In genomic region chr19:29201674-29202073, GRCm38 (mm10) we compare ENCODE assay signal across 25 mouse cellular contexts. TPM values are rescaled to one million over a fixed set of nuclear protein-coding genes. Genes with fewer than 3 reads are reported as not detected.
DNase-seq lines count a peak whose midpoint lies in the region; ATAC-seq and TF ChIP-seq lines count a peak whose summit lies in the region.
"Had no signal": no experiment of that assay in that cellular context is flagged by ENCODE, and none has a peak within 500 bp of the region (broad histone marks: within the 10 kb centered on the region; RNA-seq: fewer than 3 reads in every experiment).

No protein-coding gene starts in this region.

- no peak overlapping the region for H3K4me2 ChIP-seq in hindbrain, embryonic 16.5 days (ENCODE audit: low read length)
- H3K4me2 ChIP-seq: forebrain, embryonic 15.5 days; heart, embryonic 15.5 days; hindbrain, embryonic 13.5 days; neural tube, embryonic 15.5 days had no signal

- peak; percentile 44; the same call in 1 of the 2 replicates for ATAC-seq in neutrophil, adult 5-6 weeks (ENCODE audit: extremely low read depth, insufficient number of reproducible peaks, low FRiP score, poor library complexity, severe bottlenecking)
- no peak for ATAC-seq in erythroblast, adult 5-6 weeks (replicated peaks; ENCODE audit: low FRiP score, poor library complexity, severe bottlenecking)
- no peak for ATAC-seq in hindbrain, embryonic 16.5 days
- ATAC-seq: forebrain, embryonic 15.5 days; inflammation-experienced regulatory T-cells, adult 6 months; midbrain, embryonic 16.5 days had no signal

- no peak overlapping the region for H3K4me3 ChIP-seq in kidney, adult 2 months (ENCODE audit: insufficient read depth, low read depth, low read length)
- no peak overlapping the region for H3K4me3 ChIP-seq in hindbrain, embryonic 16.5 days (ENCODE audit: low read length)
- H3K4me3 ChIP-seq: forebrain, embryonic 15.5 days; heart, adult 2 months; heart, embryonic 15.5 days; hindbrain, embryonic 13.5 days; layer of hippocampus, adult 2 months; midbrain, embryonic 10.5 days; neural tube, embryonic 15.5 days had no signal

- peaks cover 16% of the 10 kb centered on the region for H3K4me1 ChIP-seq in kidney, adult 2 months (ENCODE audit: control insufficient read depth, insufficient read depth, low read length)
- no peaks in the 10 kb centered on the region for H3K4me1 ChIP-seq in hindbrain, embryonic 16.5 days (ENCODE audit: control insufficient read depth, insufficient read depth, low read depth, low read length)
- H3K4me1 ChIP-seq: forebrain, embryonic 15.5 days; hindbrain, embryonic 13.5 days; midbrain, embryonic 10.5 days; neural tube, embryonic 15.5 days had no signal

- H3K9ac ChIP-seq in hindbrain, embryonic 16.5 days (ENCODE audit: low read depth, low read length), result no peak overlapping the region
- H3K9ac ChIP-seq: forebrain, embryonic 15.5 days; heart, embryonic 15.5 days; hindbrain, embryonic 13.5 days; neural tube, embryonic 15.5 days had no signal

- no peak overlapping the region for H3K27ac ChIP-seq in kidney, adult 2 months (ENCODE audit: insufficient read depth, low read depth, low read length)
- no peak overlapping the region for H3K27ac ChIP-seq in hindbrain, embryonic 16.5 days (ENCODE audit: low read depth, low read length)
- H3K27ac ChIP-seq: forebrain, embryonic 15.5 days; heart, adult 2 months; heart, embryonic 15.5 days; hindbrain, embryonic 13.5 days; layer of hippocampus, adult 2 months; midbrain, embryonic 10.5 days; neural tube, embryonic 15.5 days had no signal

- 81% methylated on average over 9 of the region's 9 CpGs for WGBS in kidney, adult 2 months
- 93% methylated on average over 9 of the region's 9 CpGs for WGBS in hindbrain, embryonic 16.5 days

- no peak for TF ChIP-seq POLR2A in kidney, adult 2 months (IDR thresholded peaks at IDR 0.05; ENCODE audit: low read depth, low read length)

- no peaks in the 10 kb centered on the region for H3K9me3 ChIP-seq in hindbrain, embryonic 16.5 days (ENCODE audit: control insufficient read depth, low read length)
- H3K9me3 ChIP-seq: forebrain, embryonic 15.5 days; heart, embryonic 15.5 days; neural tube, embryonic 15.5 days had no signal

- TF ChIP-seq CTCF in kidney, adult 2 months (conservative IDR thresholded peaks at IDR 0.05; ENCODE audit: insufficient read depth, insufficient read length, low read depth, low read length), result no peak

- no peaks in the 10 kb centered on the region for H3K27me3 ChIP-seq in kidney, adult 2 months (replicated peaks; ENCODE audit: control insufficient read depth, insufficient read depth, low read length)
- no peaks in the 10 kb centered on the region for H3K27me3 ChIP-seq in hindbrain, embryonic 16.5 days (replicated peaks; ENCODE audit: control insufficient read depth, insufficient read depth, low read length)
- H3K27me3 ChIP-seq: forebrain, embryonic 15.5 days; heart, embryonic 15.5 days; hindbrain, embryonic 13.5 days; neural tube, embryonic 15.5 days had no signal

- peak; percentile 17 for DNase-seq in kidney, adult 2 months
- no peak for DNase-seq in kidney, postnatal 14 days
- peak; percentile 13 for DNase-seq in NIH3T3 (ENCODE audit: low read depth)
- peak; percentile 50 for DNase-seq in fat pad, adult 2 months (ENCODE audit: extremely low read depth, low read depth, low spot score)
- DNase-seq: adrenal gland, adult 8-10 months; cerebellum, adult 9-10 months; gastrocnemius, postnatal 14 days; heart, adult 2 months; heart, postnatal 36 days; kidney, adult 18-20 months; kidney, postnatal 25 days; lung, postnatal 14 days; spleen, adult 18-20 months; thymus, postnatal 14 days had no signal

- no peaks in the 10 kb centered on the region for H3K36me3 ChIP-seq in kidney, adult 2 months (ENCODE audit: control insufficient read depth, insufficient read depth, low read length)
- H3K36me3 ChIP-seq in hindbrain, embryonic 16.5 days (ENCODE audit: control insufficient read depth, insufficient read depth, low read length), result no peaks in the 10 kb centered on the region
- H3K36me3 ChIP-seq: forebrain, embryonic 15.5 days; heart, embryonic 15.5 days; hindbrain, embryonic 13.5 days; midbrain, embryonic 10.5 days; neural tube, embryonic 15.5 days had no signal

RNA-seq across cellular contexts. Expression of gene Jak2, which starts 50.0 kb away (rescaled TPM):
- 6.5 and 7.0 TPM in 2 replicates for polyA plus RNA-seq in kidney, adult 2 months (2012; rRNA removed)
- 116 and 131 TPM in 2 replicates for total RNA-seq in neutrophil, adult 5-6 weeks (2017)
- total RNA-seq in erythroblast, adult 5-6 weeks (2015; ENCODE audit: low replicate concordance), result 37.7 and 41.6 TPM in 2 replicates
- 49.8 and 64.0 TPM in 2 replicates for total RNA-seq in erythroblast, adult 5-6 weeks (2017; ENCODE audit: low replicate concordance)
- polyA plus RNA-seq in hindbrain, embryonic 16.5 days (2015; fragmentation: Nextera tagmentation; extraction: Ambion mirVana), result 6.2 and 10.0 TPM in 2 replicates
